Mouse (Mus musculus) embryo, embryonic 9.5 days (tissue): Measurements from ENCODE around the gene Atat1.
A peak's percentile ranks its signal among the peaks of the same experiment; 100 is the strongest.

Experiments
- DNase-seq: peaks from one replicate; pipeline ENCODE4 v3.0.0-alpha.2; 2017; ENCODE audit errors: extremely low spot score

Gene Atat1

GRCm38 (mm10) chr17:35917463-35918251 lies 7.8 kb upstream of the Atat1 start:
- peak; percentile 73 for DNase-seq

- DNase-seq, result no peak
These were observed 7.2 kb upstream of the Atat1 start for GRCm38 (mm10) chr17:35917143-35917462.

- peak; percentile 98 for DNase-seq
These were observed 6.6 kb upstream of the Atat1 start, which contains the start of the genes Mrps18b and Ppp1r10 for GRCm38 (mm10) chr17:35916297-35917142. TSS of gene Mrps18b (minus strand) at chr17:35916389. TSS of gene Ppp1r10 (plus strand) at chr17:35916434.

GRCm38 (mm10) chr17:35915538-35916296 lies 5.8 kb upstream of the Atat1 start:
- no peak for DNase-seq

- no peak for DNase-seq
These were observed 5.1 kb upstream of the Atat1 start for GRCm38 (mm10) chr17:35914975-35915374.

GRCm38 (mm10) chr17:35909186-35909918 lies 523 bp downstream of the Atat1 start:
- DNase-seq, result no peak

GRCm38 (mm10) chr17:35907609-35908008 lies 2.3 kb downstream of the Atat1 start:
- no peak for DNase-seq

GRCm38 (mm10) chr17:35905587-35905986 lies 4.3 kb downstream of the Atat1 start:
- DNase-seq, result no peak

- no peak for DNase-seq
These were observed 5.9 kb downstream of the Atat1 start for GRCm38 (mm10) chr17:35903992-35904355.

GRCm38 (mm10) chr17:35903343-35903991 lies 6.4 kb downstream of the Atat1 start:
- DNase-seq, result no peak

GRCm38 (mm10) chr17:35900636-35901035 lies 9.2 kb downstream of the Atat1 start:
- no peak for DNase-seq

GRCm38 (mm10) chr17:35897644-35898573 lies 12.0 kb downstream of the Atat1 start:
- DNase-seq, result no peak

- DNase-seq, result peak; percentile 93
These were observed 12.9 kb downstream of the Atat1 start, which contains the start of gene 2310061I04Rik for GRCm38 (mm10) chr17:35896781-35897643. TSS of gene 2310061I04Rik (minus strand) at chr17:35897431.

GRCm38 (mm10) chr17:35887725-35888124 lies 22.1 kb downstream of the Atat1 start:
- no peak for DNase-seq

GRCm38 (mm10) chr17:35883777-35884176 lies 26.1 kb downstream of the Atat1 start:
- DNase-seq, result no peak

GRCm38 (mm10) chr17:35882924-35883323 lies 27.0 kb downstream of the Atat1 start:
- no peak for DNase-seq

- peak; percentile 95 for DNase-seq
These were observed 30.4 kb downstream of the Atat1 start, which contains the start of gene Dhx16 for GRCm38 (mm10) chr17:35879245-35880057. TSS of gene Dhx16 (plus strand) at chr17:35879819.

- no peak for DNase-seq
These were observed 35.2 kb downstream of the Atat1 start for GRCm38 (mm10) chr17:35874721-35875120.
